28 mouse cellular contexts compared by ENCODE assay signal in the genomic region with DNA sequence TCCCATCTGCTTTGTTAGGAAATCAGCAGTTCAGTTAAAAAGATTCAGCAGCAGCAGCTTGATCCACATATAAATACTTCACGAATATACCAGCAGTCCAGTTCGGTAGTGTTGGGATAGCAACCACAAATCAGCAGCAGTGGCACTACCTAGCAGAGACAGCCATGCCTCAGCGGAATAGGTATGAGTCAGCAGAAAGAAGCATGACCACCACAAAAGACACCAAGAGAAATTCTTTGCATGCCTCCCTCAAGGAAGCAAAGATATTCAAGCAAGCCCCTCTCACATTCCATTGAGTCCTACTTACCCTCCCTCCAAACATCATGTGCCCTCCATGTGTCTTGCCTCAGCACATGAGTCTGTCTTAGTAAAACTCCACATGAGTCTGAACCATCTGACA.
DNase-seq lines count a peak whose midpoint lies in the region; ATAC-seq and TF ChIP-seq lines count a peak whose summit lies in the region.
"Had no signal": no experiment of that assay in that cellular context is flagged by ENCODE, and none has a peak within 500 bp of the region (broad histone marks: within the 10 kb centered on the region; RNA-seq: fewer than 3 reads in every experiment).

No protein-coding gene starts in this region.

- WGBS in embryonic facial prominence, embryonic 13.5 days: 86% methylated on average over 3 of the region's 3 CpGs
- 84% methylated on average over 3 of the region's 3 CpGs for WGBS in embryonic facial prominence, embryonic 10.5 days
- 95% methylated on average over 3 of the region's 3 CpGs for WGBS in hindbrain, embryonic 10.5 days

- in situ Hi-C loops in CH12.LX (cut with MboI; ENCODE audit: low pct_ligation_motif_present, low pct_unique_long_range_greater_than_20kb, low sequenced_read_pairs): no loop called here
- in situ Hi-C loops in Patski (cut with MboI; ENCODE audit: low pct_unique_long_range_greater_than_20kb): loop anchor here (10.0 kb wide), 2 partner anchors 109 to 239 kb away; no protein-coding TSS in a partner anchor

- CTCF ChIA-PET in Patski (lab: Charles Lee): no interaction called here

- no peak for DNase-seq in embryonic facial prominence, embryonic 10.5 days (ENCODE audit: low spot score)
- DNase-seq in CH12.LX (ENCODE audit: extremely low read depth) (peak; percentile 8), Patski (ENCODE audit: low read depth, low spot score) (no peak)
- DNase-seq in layer of hippocampus, adult 18-20 months (ENCODE audit: low spot score in 2 of 2): no peak
- DNase-seq in hindbrain, embryonic 10.5 days (ENCODE audit: low spot score): no peak
- DNase-seq: adrenal gland, adult 8-10 months; adrenal gland, postnatal 25 days; cerebellum, adult 11-12 months; cerebellum, adult 8-10 months; cerebellum, postnatal 10 days; cerebellum, postnatal 36 days; embryo, embryonic 11 days; forebrain, postnatal 0 days; gastrocnemius, adult 2 months; gastrocnemius, postnatal 14 days; heart, adult 11 months; heart, postnatal 10 days; heart, postnatal 36 days had no signal

- H3K9ac ChIP-seq in embryonic facial prominence, embryonic 13.5 days: no peak overlapping the region
- no peak overlapping the region for H3K9ac ChIP-seq in CH12.LX (ENCODE audit: insufficient read depth, low read depth)
- H3K9ac ChIP-seq: embryonic facial prominence, embryonic 15.5 days; forebrain, postnatal 0 days; heart, embryonic 12.5 days; heart, embryonic 15.5 days; hindbrain, embryonic 14.5 days had no signal

- TF ChIP-seq CTCF in CH12.LX (conservative IDR thresholded peaks at IDR 0.05 in 1 of 2, IDR thresholded peaks at IDR 0.05 in 1 of 2; ENCODE audit: low read depth in 2 of 2, low read length in 2 of 2) (no peak), Patski (IDR thresholded peaks at IDR 0.05) (no peak)

- no peak overlapping the region for H3K4me2 ChIP-seq in embryonic facial prominence, embryonic 13.5 days
- H3K4me2 ChIP-seq in CH12.LX (ENCODE audit: insufficient read depth, low read depth, poor library complexity, severe bottlenecking): no peak overlapping the region
- H3K4me2 ChIP-seq: embryonic facial prominence, embryonic 15.5 days; heart, embryonic 12.5 days; heart, embryonic 15.5 days; hindbrain, embryonic 14.5 days had no signal

- TF ChIP-seq RAD21 in CH12.LX (IDR thresholded peaks at IDR 0.05; ENCODE audit: low read depth, low read length): no peak

- H3K4me1 ChIP-seq in embryonic facial prominence, embryonic 13.5 days: no peaks in the 10 kb centered on the region
- no peaks in the 10 kb centered on the region for H3K4me1 ChIP-seq in embryonic facial prominence, embryonic 10.5 days
- peaks cover 6 to 44% of the 10 kb centered on the region in 2 experiments; a peak in 3 of 4 replicates for H3K4me1 ChIP-seq in CH12.LX (ENCODE audit: control insufficient read depth in 1 of 2, insufficient read depth in 2 of 2)
- no peaks in the 10 kb centered on the region for H3K4me1 ChIP-seq in hindbrain, embryonic 10.5 days (replicated peaks)
- H3K4me1 ChIP-seq: embryonic facial prominence, embryonic 15.5 days had no signal

- no peak for TF ChIP-seq EP300 in CH12.LX (IDR thresholded peaks at IDR 0.05; ENCODE audit: low read length)

- POLR2A ChIA-PET in Patski (lab: Charles Lee): no interaction called here

- no peaks in the 10 kb centered on the region for H3K79me2 ChIP-seq in CH12.LX (replicated peaks; ENCODE audit: control insufficient read depth, extremely low read depth, insufficient read depth, poor library complexity, severe bottlenecking)

- H3K36me3 ChIP-seq in embryonic facial prominence, embryonic 13.5 days: no peaks in the 10 kb centered on the region
- no peaks in the 10 kb centered on the region for H3K36me3 ChIP-seq in embryonic facial prominence, embryonic 10.5 days (replicated peaks)
- H3K36me3 ChIP-seq in CH12.LX (replicated peaks in 1 of 2; ENCODE audit: control insufficient read depth in 1 of 2, insufficient read depth in 1 of 2, low read length in 1 of 2): no peaks in the 10 kb centered on the region
- no peaks in the 10 kb centered on the region for H3K36me3 ChIP-seq in hindbrain, embryonic 10.5 days
- H3K36me3 ChIP-seq: embryonic facial prominence, embryonic 15.5 days; heart, embryonic 12.5 days; heart, embryonic 15.5 days had no signal

- H3K4me3 ChIP-seq in embryonic facial prominence, embryonic 13.5 days: no peak overlapping the region
- no peak overlapping the region for H3K4me3 ChIP-seq in embryonic facial prominence, embryonic 10.5 days
- H3K4me3 ChIP-seq in CH12.LX (replicated peaks in 1 of 3; ENCODE audit: low read depth in 2 of 3, low read length in 2 of 3, poor library complexity in 1 of 3): no peak overlapping the region
- H3K4me3 ChIP-seq in hindbrain, embryonic 10.5 days: no peak overlapping the region
- H3K4me3 ChIP-seq: embryonic facial prominence, embryonic 15.5 days; gastrocnemius, adult 2 months; heart, embryonic 12.5 days; heart, embryonic 15.5 days had no signal

- H3K27me3 ChIP-seq in embryonic facial prominence, embryonic 13.5 days: no peaks in the 10 kb centered on the region
- H3K27me3 ChIP-seq in embryonic facial prominence, embryonic 10.5 days (replicated peaks; ENCODE audit: low read depth, poor library complexity, severe bottlenecking): no peaks in the 10 kb centered on the region
- no peaks in the 10 kb centered on the region for H3K27me3 ChIP-seq in CH12.LX (replicated peaks)
- H3K27me3 ChIP-seq in Patski: no peaks in the 10 kb centered on the region
- no peaks in the 10 kb centered on the region for H3K27me3 ChIP-seq in hindbrain, embryonic 10.5 days (ENCODE audit: insufficient read depth, poor library complexity, severe bottlenecking)
- H3K27me3 ChIP-seq: embryonic facial prominence, embryonic 15.5 days; heart, embryonic 15.5 days had no signal

- TF ChIP-seq POLR2A in CH12.LX (IDR thresholded peaks at IDR 0.05; ENCODE audit: low read depth, low read length): no peak

- 0 out of 2 replicates have a peak, but pooled peaks have one; percentile 43 for ATAC-seq in embryonic facial prominence, embryonic 13.5 days (ENCODE audit: insufficient number of reproducible peaks, insufficient read depth, low FRiP score, low TSS enrichment, low read depth)
- peak; percentile 59 for ATAC-seq in Patski
- ATAC-seq in inflammation-experienced regulatory T-cells, adult 6 months: no peak
- ATAC-seq: CD4-positive, CD25-positive, alpha-beta regulatory T cell, adult 4 months; forebrain, embryonic 14.5 days; forebrain, postnatal 0 days; hindbrain, postnatal 0 days; intestine, postnatal 0 days had no signal

- dilution Hi-C loops in CH12.LX (cut with MboI; ENCODE audit: extremely low pct_ligation_motif_present, extremely low pct_unique_long_range_greater_than_20kb, low sequenced_read_pairs): no loop called here

- H3K27ac ChIP-seq in embryonic facial prominence, embryonic 13.5 days: no peak overlapping the region
- no peak overlapping the region for H3K27ac ChIP-seq in embryonic facial prominence, embryonic 10.5 days (replicated peaks)
- H3K27ac ChIP-seq in CH12.LX (ENCODE audit: insufficient read depth, low read depth): no peak overlapping the region
- H3K27ac ChIP-seq in hindbrain, embryonic 10.5 days: no peak overlapping the region
- H3K27ac ChIP-seq: embryonic facial prominence, embryonic 15.5 days; gastrocnemius, adult 2 months; heart, embryonic 15.5 days; hindbrain, embryonic 14.5 days; hindbrain, postnatal 0 days had no signal

- no peaks in the 10 kb centered on the region for H3K9me3 ChIP-seq in embryonic facial prominence, embryonic 13.5 days
- H3K9me3 ChIP-seq in embryonic facial prominence, embryonic 10.5 days: no peaks in the 10 kb centered on the region
- H3K9me3 ChIP-seq in CH12.LX (replicated peaks; ENCODE audit: low read length): no peaks in the 10 kb centered on the region
- no peaks in the 10 kb centered on the region for H3K9me3 ChIP-seq in hindbrain, embryonic 10.5 days
- H3K9me3 ChIP-seq: embryonic facial prominence, embryonic 15.5 days; heart, embryonic 12.5 days; heart, embryonic 15.5 days had no signal

TF ChIP-seq in CH12.LX, 34 proteins besides CTCF, POLR2A, EP300 and RAD21:
- TF ChIP-seq JUND (conservative IDR thresholded peaks at IDR 0.05; ENCODE audit: low read depth, low read length) (no peak), BHLHE40 (IDR thresholded peaks at IDR 0.05; ENCODE audit: low read depth, low read length) (peak; percentile 24; the same call in 1 of the 2 replicates), MAFK (IDR thresholded peaks at IDR 0.05; ENCODE audit: insufficient replicate concordance, low read length) (peak; percentile 83)
